Mouse (Mus musculus): ENCODE results near the gene Krtap5-4.
"Not testable (repeated sequence)": the region's sequence is repeated elsewhere in the genome, so short reads cannot be mapped to it uniquely, and the experiment has no call there.

DNA sequence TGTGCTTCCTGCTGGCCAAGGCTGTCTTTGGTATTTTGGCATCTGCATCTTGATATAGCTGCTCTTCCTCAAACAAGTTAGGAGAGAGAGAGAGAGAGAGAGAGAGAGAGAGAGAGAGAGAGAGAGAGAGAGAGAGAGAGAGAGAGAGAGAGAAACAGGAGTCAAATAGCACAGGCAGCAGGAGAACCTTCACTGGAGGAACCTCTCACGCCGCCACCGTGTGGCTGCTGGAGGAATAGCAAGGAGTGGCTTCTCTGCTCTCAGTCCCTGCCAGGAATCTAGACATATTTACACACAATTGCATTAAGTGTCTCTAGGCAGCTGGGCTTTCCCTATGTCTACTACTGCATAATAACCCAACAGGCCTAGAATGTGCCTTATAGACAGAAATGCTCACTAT, 25.2 kb upstream of the Krtap5-4 start:
- TF ChIP-seq CTCF (conservative IDR thresholded peaks at IDR 0.05; ENCODE audit: low read length) = peak; percentile 52
- TF ChIP-seq POU5F1, NANOG (IDR thresholded peaks at IDR 0.05; ENCODE audit: borderline replicate concordance, low read length): not testable (repeated sequence)

All from E14TG2a.4 (cell line).